Mouse (Mus musculus): ENCODE measurements around the gene Krtdap.

DNA sequence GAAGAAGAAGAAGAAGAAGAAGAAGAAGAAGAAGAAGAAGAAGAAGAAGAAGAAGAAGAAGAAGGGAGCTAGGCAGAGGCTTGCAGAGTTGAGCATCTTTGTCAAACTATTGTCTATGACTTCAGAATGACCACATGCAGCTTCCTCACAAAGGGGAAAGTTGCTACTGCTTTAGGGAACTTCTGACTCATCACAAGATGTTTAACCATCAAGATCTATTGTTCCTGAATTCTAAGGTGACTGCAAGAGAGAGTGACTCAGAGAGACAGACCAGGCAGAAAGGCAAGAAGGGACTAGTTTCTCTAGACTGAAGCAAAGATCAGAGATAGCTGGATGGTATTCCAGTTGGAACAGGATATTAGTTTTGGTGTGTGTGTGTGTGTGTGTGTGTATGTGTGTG, 7.2 kb downstream of the Krtdap start:
- TF ChIP-seq CTCF (IDR thresholded peaks at IDR 0.05; ENCODE audit: low read depth) (no peak), EP300 (IDR thresholded peaks at IDR 0.05; ENCODE audit: low read depth) (no peak)

All from liver, embryonic 14.5 days (tissue).